8 mouse cellular contexts compared by ENCODE assay signal in the genomic region with DNA sequence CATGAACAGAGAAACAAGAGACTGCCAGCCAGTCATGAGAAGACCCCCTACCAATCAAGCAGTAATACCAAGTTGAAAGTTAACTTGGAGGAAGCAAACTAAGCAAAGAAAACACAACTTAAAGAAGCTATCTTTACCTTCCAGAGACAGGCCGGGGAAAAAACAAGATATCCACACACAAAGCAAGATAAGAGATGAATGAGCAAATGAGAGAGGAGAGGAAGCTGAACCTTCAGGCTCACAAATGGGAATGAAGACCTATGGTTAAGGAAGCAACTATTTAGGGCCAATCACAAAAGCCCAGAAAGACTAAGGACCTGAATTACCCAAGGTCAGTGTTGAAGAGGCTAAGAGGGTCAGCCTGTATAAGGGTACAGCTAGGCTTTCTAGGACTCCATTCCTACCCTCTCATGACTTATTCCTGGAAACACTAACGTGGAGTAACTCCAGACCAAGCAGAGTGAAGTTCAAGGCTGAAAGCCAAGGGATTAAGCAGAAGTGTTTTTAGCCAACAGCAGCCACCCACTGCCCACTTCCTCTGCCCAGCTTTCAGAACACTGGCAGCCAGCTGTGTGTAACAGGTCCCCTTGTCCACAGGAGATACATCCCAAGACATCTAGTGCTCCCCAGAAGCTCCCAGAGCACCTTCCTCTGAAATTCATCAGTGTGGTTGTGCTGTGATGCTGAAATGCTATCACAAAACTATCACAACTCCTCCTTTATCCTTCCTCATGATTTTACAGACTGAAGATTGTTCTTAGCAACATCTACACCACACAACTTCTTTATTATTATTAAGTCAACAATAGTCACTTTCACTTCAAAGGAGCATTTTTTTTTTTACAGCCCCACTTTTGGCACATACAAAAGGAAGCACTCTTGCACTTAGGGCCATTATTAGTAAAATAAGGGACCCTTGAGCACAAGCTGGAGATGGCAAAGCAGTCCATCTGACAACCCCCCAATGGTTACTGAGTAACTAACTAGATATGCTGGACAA. TPM values are rescaled to one million over a fixed set of nuclear protein-coding genes. Genes with fewer than 3 reads are reported as not detected.
A peak's percentile ranks its signal among the peaks of the same experiment; 100 is the strongest.
DNase-seq lines count a peak whose midpoint lies in the region; ATAC-seq lines count a peak whose summit lies in the region.
"Had no signal": no experiment of that assay in that cellular context is flagged by ENCODE, and none has a peak within 500 bp of the region (broad histone marks: within the 10 kb centered on the region; RNA-seq: fewer than 3 reads in every experiment).

No protein-coding gene starts in this region.

- H3K9ac ChIP-seq in limb, embryonic 13.5 days = no peak overlapping the region
- no peak overlapping the region for H3K9ac ChIP-seq in heart, embryonic 16.5 days (ENCODE audit: low read length)
- H3K9ac ChIP-seq: limb, embryonic 15.5 days had no signal

- no peak overlapping the region for H3K27ac ChIP-seq in limb, embryonic 13.5 days
- H3K27ac ChIP-seq in limb, embryonic 10.5 days = no peak overlapping the region
- peak overlapping the region; percentile 22 for H3K27ac ChIP-seq in heart, embryonic 16.5 days (ENCODE audit: low read length)
- H3K27ac ChIP-seq: limb, embryonic 15.5 days had no signal

- peak overlapping the region; percentile 9 for H3K4me2 ChIP-seq in limb, embryonic 13.5 days (replicated peaks)
- H3K4me2 ChIP-seq in heart, embryonic 16.5 days (ENCODE audit: low read depth, low read length) = no peak overlapping the region; the same call in 1 of the 2 replicates
- H3K4me2 ChIP-seq: limb, embryonic 15.5 days had no signal

- no peaks in the 10 kb centered on the region for H3K9me3 ChIP-seq in limb, embryonic 13.5 days
- no peaks in the 10 kb centered on the region for H3K9me3 ChIP-seq in limb, embryonic 10.5 days (replicated peaks)
- no peaks in the 10 kb centered on the region for H3K9me3 ChIP-seq in heart, embryonic 16.5 days (replicated peaks; ENCODE audit: control insufficient read depth, low read length)
- H3K9me3 ChIP-seq: limb, embryonic 15.5 days had no signal

- H3K4me3 ChIP-seq in limb, embryonic 13.5 days = no peak overlapping the region
- no peak overlapping the region for H3K4me3 ChIP-seq in limb, embryonic 10.5 days
- H3K4me3 ChIP-seq in heart, embryonic 16.5 days (ENCODE audit: low read length) = no peak overlapping the region
- H3K4me3 ChIP-seq: limb, embryonic 15.5 days had no signal

- no peaks in the 10 kb centered on the region for H3K36me3 ChIP-seq in limb, embryonic 13.5 days
- H3K36me3 ChIP-seq in limb, embryonic 10.5 days = no peaks in the 10 kb centered on the region
- no peaks in the 10 kb centered on the region for H3K36me3 ChIP-seq in heart, embryonic 16.5 days (ENCODE audit: control insufficient read depth, insufficient read depth)
- H3K36me3 ChIP-seq: limb, embryonic 15.5 days had no signal

- no peaks in the 10 kb centered on the region for H3K27me3 ChIP-seq in limb, embryonic 13.5 days
- H3K27me3 ChIP-seq in limb, embryonic 10.5 days (ENCODE audit: low read depth, poor library complexity, severe bottlenecking) = peaks cover 4% of the 10 kb centered on the region
- H3K27me3 ChIP-seq in heart, embryonic 16.5 days (ENCODE audit: control insufficient read depth, insufficient read depth, low read length) = no peaks in the 10 kb centered on the region
- H3K27me3 ChIP-seq: limb, embryonic 15.5 days had no signal

- 72% methylated on average over 2 of the region's 2 CpGs for WGBS in limb, embryonic 13.5 days
- WGBS in limb, embryonic 10.5 days = 87% methylated on average over 2 of the region's 2 CpGs
- WGBS in heart, embryonic 16.5 days = 21% methylated on average over 2 of the region's 2 CpGs

- H3K4me1 ChIP-seq in limb, embryonic 13.5 days = peaks cover 17% of the 10 kb centered on the region
- peaks cover 10% of the 10 kb centered on the region; the same call in 1 of the 2 replicates for H3K4me1 ChIP-seq in limb, embryonic 10.5 days
- peaks cover 20% of the 10 kb centered on the region for H3K4me1 ChIP-seq in heart, embryonic 16.5 days (ENCODE audit: control insufficient read depth, insufficient read depth, low read length)

- DNase-seq in limb, embryonic 10.5 days (ENCODE audit: low spot score) = no peak
- peak; percentile 54 to 57 for DNase-seq in monocyte, adult 2 months (ENCODE audit: low read depth in 1 of 2, low spot score in 2 of 2)
- DNase-seq in thymus, postnatal 0 days (ENCODE audit: low spot score) = no peak
- no peak for DNase-seq in cerebellum, adult 18-20 months

- no peak for ATAC-seq in limb, embryonic 13.5 days (ENCODE audit: low FRiP score, low read depth)
- peak; percentile 32 for ATAC-seq in erythroblast, adult 5-6 weeks (replicated peaks; ENCODE audit: low FRiP score, poor library complexity, severe bottlenecking)
- ATAC-seq in heart, embryonic 16.5 days (replicated peaks; ENCODE audit: extremely low read depth, insufficient read depth, low FRiP score) = no peak

RNA-seq across cellular contexts. Expression of a gene that starts 8.5 kb away (rescaled TPM):
- polyA plus RNA-seq in limb, embryonic 13.5 days (2015; fragmentation: Nextera tagmentation; extraction: Ambion mirVana) = 86.8 and 88.5 TPM in 2 replicates
- polyA plus RNA-seq in limb, embryonic 10.5 days (2016; fragmentation: Nextera tagmentation; extraction: Ambion mirVana) = 61.2 and 61.8 TPM in 2 replicates
- total RNA-seq in erythroblast, adult 5-6 weeks (2015; ENCODE audit: low replicate concordance) = 520 and 561 TPM in 2 replicates
- total RNA-seq in erythroblast, adult 5-6 weeks (2017; ENCODE audit: low replicate concordance) = 882 and 1,043 TPM in 2 replicates
- 40.5 and 41.0 TPM in 2 replicates for polyA plus RNA-seq in heart, embryonic 16.5 days (2015; fragmentation: Nextera tagmentation; extraction: Ambion mirVana)
- polyA plus RNA-seq in thymus, postnatal 0 days (2015; fragmentation: Nextera tagmentation; extraction: Ambion mirVana) = 14.9 and 15.6 TPM in 2 replicates

RNA-seq across cellular contexts. Expression of a gene that starts 33.9 kb away (rescaled TPM):
- polyA plus RNA-seq in limb, embryonic 13.5 days (2015; fragmentation: Nextera tagmentation; extraction: Ambion mirVana) = 75.5 and 79.7 TPM in 2 replicates
- 94.0 and 96.0 TPM in 2 replicates for polyA plus RNA-seq in limb, embryonic 10.5 days (2016; fragmentation: Nextera tagmentation; extraction: Ambion mirVana)
- 89.2 and 183 TPM in 2 replicates for total RNA-seq in erythroblast, adult 5-6 weeks (2015; ENCODE audit: low replicate concordance)
- total RNA-seq in erythroblast, adult 5-6 weeks (2017; ENCODE audit: low replicate concordance) = 48.5 and 162 TPM in 2 replicates
- 41.8 and 46.6 TPM in 2 replicates for polyA plus RNA-seq in heart, embryonic 16.5 days (2015; fragmentation: Nextera tagmentation; extraction: Ambion mirVana)
- polyA plus RNA-seq in thymus, postnatal 0 days (2015; fragmentation: Nextera tagmentation; extraction: Ambion mirVana) = 54.9 and 67.3 TPM in 2 replicates

RNA-seq across cellular contexts. Expression of a gene that starts 36.5 kb away (rescaled TPM):
- 0.14 and 0.17 TPM in 2 replicates for polyA plus RNA-seq in limb, embryonic 13.5 days (2015; fragmentation: Nextera tagmentation; extraction: Ambion mirVana)
- 0.11 and 0.40 TPM in 2 replicates for polyA plus RNA-seq in limb, embryonic 10.5 days (2016; fragmentation: Nextera tagmentation; extraction: Ambion mirVana)
- not detected in 2 replicates for total RNA-seq in erythroblast, adult 5-6 weeks (2015; ENCODE audit: low replicate concordance)
- total RNA-seq in erythroblast, adult 5-6 weeks (2017; ENCODE audit: low replicate concordance) = 0.09 and 2.2 TPM in 2 replicates
- 0.14 and 0.35 TPM in 2 replicates for polyA plus RNA-seq in heart, embryonic 16.5 days (2015; fragmentation: Nextera tagmentation; extraction: Ambion mirVana)
- polyA plus RNA-seq in thymus, postnatal 0 days (2015; fragmentation: Nextera tagmentation; extraction: Ambion mirVana) = 0.08 TPM in 1 of 2 replicates, not detected in the other
- polyA plus RNA-seq: limb, embryonic 15.5 days had no signal

Comparison
In these comparisons a context has a peak if more than half of its experiments do, and no peak if none do; other contexts are left out.
1. DNase-seq: peak in monocyte, adult 2 months (2 of 2); none in limb, embryonic 10.5 days (single experiment), thymus, postnatal 0 days (single experiment) and cerebellum, adult 18-20 months (0 of 2).